Comparison of ENCODE assay signal across 9 mouse cellular contexts in the genomic region with DNA sequence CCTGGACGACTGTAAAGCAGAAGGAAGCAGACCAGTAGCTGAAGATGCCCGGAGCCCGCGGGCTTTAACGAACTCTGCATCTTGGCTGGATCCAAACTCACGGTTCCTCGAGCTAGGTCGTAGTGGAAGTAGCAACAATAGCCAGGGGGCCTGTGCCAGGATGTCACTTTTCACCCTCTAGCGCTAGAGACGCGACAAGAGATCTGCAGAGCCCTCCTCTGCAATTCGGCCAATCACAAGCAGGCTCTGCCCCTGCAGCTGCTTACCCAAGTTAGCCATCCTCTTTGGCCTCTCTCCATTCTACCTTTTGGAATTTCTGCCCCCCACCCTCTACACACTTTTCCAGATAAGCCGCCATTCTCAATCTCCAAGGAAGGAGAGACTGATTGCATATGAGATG. TPM values are rescaled to one million over a fixed set of nuclear protein-coding genes. Genes with fewer than 3 reads are reported as not detected.
DNase-seq lines count a peak whose midpoint lies in the region; ATAC-seq and TF ChIP-seq lines count a peak whose summit lies in the region.
"Had no signal": no experiment of that assay in that cellular context is flagged by ENCODE, and none has a peak within 500 bp of the region (broad histone marks: within the 10 kb centered on the region; RNA-seq: fewer than 3 reads in every experiment).

Resp18 (minus strand) TSS at position 188 of the 400 bp plus-strand sequence.

- H3K27me3 ChIP-seq in forebrain, embryonic 12.5 days, result peaks cover 51% of the 10 kb centered on the region

- TF ChIP-seq CTCF in layer of hippocampus, adult 2 months (conservative IDR thresholded peaks at IDR 0.05), result no peak

- H3K36me3 ChIP-seq in forebrain, embryonic 12.5 days (replicated peaks), result no peaks in the 10 kb centered on the region

- WGBS in forebrain, embryonic 12.5 days, result 1% methylated on average over 13 of the region's 13 CpGs

- H3K4me1 ChIP-seq in forebrain, embryonic 12.5 days, result peaks cover 7% of the 10 kb centered on the region; the same call in 1 of the 2 replicates

- peak within 1 kb of the TSS; percentile 46 for H3K4me2 ChIP-seq in forebrain, embryonic 12.5 days

- H3K9me3 ChIP-seq in forebrain, embryonic 12.5 days, result peaks cover 4% of the 10 kb centered on the region; the same call in 1 of the 2 replicates

- H3K4me3 ChIP-seq in layer of hippocampus, adult 2 months, result peak within 1 kb of the TSS; percentile 49
- peak within 1 kb of the TSS; percentile 29 for H3K4me3 ChIP-seq in forebrain, embryonic 12.5 days (replicated peaks)

- no peak within 1 kb of the TSS for H3K9ac ChIP-seq in forebrain, embryonic 12.5 days

- 0 out of 2 replicates have a peak, but pooled peaks have one; percentile 27 for ATAC-seq in forebrain, embryonic 12.5 days (ENCODE audit: low FRiP score)
- ATAC-seq in erythroblast, adult 5-6 weeks (replicated peaks; ENCODE audit: low FRiP score, poor library complexity, severe bottlenecking), result no peak

- DNase-seq in layer of hippocampus, adult 2 months (ENCODE audit: low spot score in 2 of 2), result no peak
- no peak for DNase-seq in layer of hippocampus, adult 9-10 months (ENCODE audit: low spot score)
- no peak for DNase-seq in layer of hippocampus, postnatal 25 days (ENCODE audit: extremely low spot score in 1 of 2, low spot score in 1 of 2)
- DNase-seq in retina, embryonic 14.5 days (ENCODE audit: low spot score), result peak; percentile 29
- no peak for DNase-seq in heart, adult 8-10 months (ENCODE audit: low spot score)
- no peak for DNase-seq in natural killer cell, adult 2 months (ENCODE audit: low spot score in 2 of 2)
- DNase-seq: kidney, adult 8-10 months had no signal

- H3K27ac ChIP-seq in layer of hippocampus, adult 2 months, result peak within 1 kb of the TSS; percentile 29; the same call in 1 of the 2 replicates
- no peak within 1 kb of the TSS for H3K27ac ChIP-seq in forebrain, embryonic 12.5 days

RNA-seq across cellular contexts. Expression of gene Resp18, which starts in this region (rescaled TPM):
- total RNA-seq in layer of hippocampus, adult 2 months (2021), result 100 to 1,000 TPM in 1 of 2 experiments, 10 to 100 TPM in 1; 82.5 to 106 TPM
- 29.2 and 32.8 TPM in 2 replicates for polyA plus RNA-seq in forebrain, embryonic 12.5 days (2016; fragmentation: Nextera tagmentation; extraction: Ambion mirVana)
- 100 to 1,000 TPM in 1 of 2 experiments, 10 to 100 TPM in 1; 63.7 to 105 TPM for total RNA-seq in layer of hippocampus, postnatal 25 days (2021)
- total RNA-seq in erythroblast, adult 5-6 weeks (2015; ENCODE audit: low replicate concordance), result not detected in 2 replicates
- total RNA-seq in erythroblast, adult 5-6 weeks (2017; ENCODE audit: low replicate concordance), result not detected in 2 replicates
- total RNA-seq in heart, adult 8-10 months (2022), result not detected

Comparison
In these comparisons a context has a peak if more than half of its experiments do, and no peak if none do; other contexts are left out.
1. RNA of gene Resp18 (total RNA-seq): 82.5 to 106 TPM in layer of hippocampus, adult 2 months and 63.7 to 105 TPM in layer of hippocampus, postnatal 25 days; not detected in erythroblast, adult 5-6 weeks and not detected in heart, adult 8-10 months; every median in the first group is over 10 times any median in the second.